Mouse (Mus musculus): ENCODE data around the gene Rgl1.

The Rgl1 gene

DNA sequence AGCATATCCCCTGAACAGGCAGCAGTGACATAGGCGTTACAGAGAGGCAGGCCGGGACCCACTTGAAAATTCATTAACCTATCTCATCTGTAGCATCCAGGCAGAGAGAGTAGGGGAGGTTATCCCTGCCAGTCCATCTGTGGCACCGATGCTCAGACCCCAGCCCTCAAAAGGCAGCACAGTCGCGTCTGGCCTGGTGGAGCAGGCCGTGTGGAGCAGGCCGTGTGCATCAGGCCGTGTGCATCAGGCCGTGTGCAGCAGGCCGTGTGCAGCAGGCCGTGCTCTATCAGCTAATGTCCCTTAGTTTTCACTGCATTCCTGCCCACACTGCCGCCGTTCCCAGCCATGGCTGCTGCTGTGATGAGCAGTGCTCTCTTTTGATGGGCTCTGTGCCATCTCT is 229.0 kb downstream of the Rgl1 start:
- DNase-seq = no peak

DNA sequence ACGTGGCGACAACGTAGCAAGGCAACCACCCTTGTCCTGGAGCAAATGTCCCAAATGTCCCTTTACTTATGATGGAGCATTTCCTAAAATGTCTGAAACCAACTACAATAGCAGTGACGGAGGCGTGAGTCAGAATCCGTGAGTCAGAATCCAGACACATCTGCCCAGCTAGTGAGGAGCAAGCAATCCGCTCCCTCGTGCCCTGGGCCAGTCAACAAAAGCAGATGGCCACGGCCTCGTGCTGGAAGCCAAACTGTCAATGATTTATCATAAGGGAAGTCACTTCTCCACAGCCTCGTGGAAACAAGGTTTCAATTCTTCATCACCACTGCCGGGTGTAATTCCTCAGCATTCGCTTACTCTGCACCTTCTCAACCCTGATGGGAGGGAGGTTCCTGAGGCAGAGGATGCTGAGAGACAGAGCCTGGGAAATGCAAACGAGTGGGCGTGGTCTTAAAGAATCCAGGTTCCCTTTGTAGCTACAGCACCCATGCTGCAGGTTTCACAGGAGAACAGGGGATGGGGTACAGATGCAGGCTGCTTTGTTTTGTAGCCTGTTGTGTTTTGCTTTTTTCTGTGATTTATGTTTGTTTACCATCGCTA is 229.6 kb downstream of the Rgl1 start:
- no peak for DNase-seq

DNA sequence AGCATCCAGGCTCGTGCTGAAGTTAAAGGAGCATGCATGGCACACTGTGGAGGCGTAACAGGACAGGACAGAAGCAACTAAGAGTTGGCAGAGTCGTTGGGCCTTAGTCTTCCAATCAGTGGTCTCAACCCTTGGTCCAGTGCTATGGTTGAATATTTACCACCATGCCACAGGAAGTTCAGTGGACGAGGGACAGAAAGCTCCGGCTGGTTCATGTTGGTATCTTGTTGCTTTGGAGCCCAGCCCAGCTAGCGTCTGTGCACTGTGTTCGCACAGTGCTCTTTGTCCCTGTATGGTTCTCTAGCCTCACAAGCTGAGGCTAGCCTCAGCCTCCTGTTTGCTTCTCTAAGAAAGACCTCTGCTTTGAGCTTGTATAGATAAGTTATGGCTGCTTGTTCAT is 231.6 kb downstream of the Rgl1 start:
- DNase-seq = no peak

DNA sequence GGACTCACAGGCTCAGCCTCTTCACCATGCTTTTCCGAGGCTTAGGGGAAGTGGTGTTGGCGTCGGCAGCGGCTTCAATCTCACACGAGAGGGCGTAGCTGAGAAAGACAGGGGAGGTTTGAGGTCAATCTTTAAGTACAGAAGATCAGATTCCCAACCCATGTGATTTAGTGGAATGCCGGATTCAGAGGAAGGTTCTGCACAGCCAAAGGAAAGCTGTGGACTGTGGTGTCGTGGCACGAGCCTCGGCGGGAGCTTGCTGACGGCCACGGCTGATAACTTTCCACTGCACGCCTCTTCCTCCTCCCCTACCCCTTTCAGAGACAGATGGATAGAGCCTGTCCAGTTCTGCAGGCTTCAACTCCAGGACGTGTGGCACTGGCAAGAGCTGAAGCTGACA is 234.7 kb downstream of the Rgl1 start:
- DNase-seq = peak; percentile 48 to 58

DNA sequence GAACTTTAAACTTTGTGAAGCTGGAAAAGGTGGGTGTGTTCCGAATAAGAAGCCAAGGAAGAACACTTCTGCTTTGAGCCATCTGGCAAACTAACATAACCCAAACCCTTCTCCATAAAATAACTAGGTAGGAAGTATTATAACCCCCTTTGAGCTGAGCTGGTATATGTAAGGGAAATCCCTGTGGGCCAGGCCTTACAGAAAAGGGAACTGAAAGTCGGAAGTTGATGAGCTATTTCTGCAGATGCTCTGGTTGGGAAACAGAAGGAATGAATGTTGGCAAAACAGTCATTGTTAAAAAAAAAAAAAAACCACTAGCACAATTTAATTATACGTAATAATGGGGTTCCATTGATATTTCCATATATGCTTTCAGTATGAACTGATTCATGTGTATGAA is 237.4 kb downstream of the Rgl1 start:
- no peak for DNase-seq

DNA sequence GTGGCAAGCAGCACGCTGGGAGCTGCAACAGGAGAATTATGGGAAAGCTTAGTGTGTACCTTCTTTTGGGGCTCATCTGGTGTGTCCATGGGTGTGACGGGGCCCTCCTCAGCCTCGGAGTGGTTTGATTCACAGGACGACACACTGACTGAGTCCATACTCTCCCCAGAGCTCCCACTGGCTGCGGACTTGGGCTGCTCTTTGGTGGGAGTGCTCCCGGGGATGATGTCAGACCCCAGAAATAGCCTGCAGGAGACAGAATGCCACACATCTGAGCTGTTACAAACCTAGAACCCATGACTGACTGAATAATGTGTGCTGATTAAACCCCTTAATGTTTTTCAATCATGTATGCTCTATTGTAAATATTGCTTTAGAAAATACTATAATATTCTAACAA is 237.9 kb downstream of the Rgl1 start:
- no peak for DNase-seq

DNA sequence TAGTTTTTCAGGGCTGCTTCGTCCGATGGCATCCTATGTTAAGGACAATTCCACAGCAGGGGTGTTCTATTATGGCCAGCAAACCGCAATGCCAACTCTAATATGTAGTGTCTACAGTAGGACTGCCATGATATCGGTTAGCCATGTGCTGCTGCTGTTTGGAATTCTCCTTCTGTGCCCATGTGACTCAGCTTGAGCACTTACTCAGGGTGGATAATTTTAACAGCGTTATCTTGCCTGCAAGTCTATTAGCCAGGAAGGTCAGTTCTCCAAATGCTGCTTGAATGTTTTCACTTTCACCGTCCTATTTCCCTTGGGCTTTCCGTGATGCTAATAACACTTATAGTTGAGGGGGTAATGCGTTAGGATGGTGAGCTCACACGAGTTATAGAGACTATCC is 240.0 kb downstream of the Rgl1 start:
- DNase-seq = no peak

DNA sequence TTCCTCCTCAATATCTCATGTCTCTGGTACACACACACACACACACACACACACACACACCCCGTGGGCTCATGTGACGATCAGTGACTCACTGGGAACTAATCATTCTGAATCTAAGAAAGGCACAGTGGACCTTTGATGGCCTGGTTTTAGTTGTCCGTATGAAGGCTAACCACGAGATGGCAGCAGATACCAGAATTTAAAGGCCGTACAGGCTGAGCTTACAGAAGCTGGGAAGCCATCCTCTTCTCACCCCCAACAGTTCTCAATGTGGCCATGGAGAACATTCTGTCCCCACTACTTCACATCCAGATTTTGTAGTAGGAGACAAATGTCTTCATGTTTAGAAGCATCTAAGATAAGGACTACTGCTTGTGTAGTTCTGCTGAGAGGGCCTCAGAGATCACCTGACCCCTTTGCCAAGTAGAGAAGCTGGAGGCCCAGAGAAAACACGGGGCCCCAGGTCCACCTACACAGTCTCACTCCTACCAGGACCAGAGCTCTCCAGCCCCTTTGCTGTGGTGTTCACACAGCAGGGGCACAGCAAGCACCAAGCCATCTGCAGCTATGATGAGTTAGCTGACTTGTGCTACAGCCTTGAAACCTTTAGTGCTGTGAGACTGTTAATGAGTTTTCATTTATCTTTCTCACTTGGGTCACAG is 241.0 kb downstream of the Rgl1 start:
- peak; percentile 49 to 83 for DNase-seq

DNA sequence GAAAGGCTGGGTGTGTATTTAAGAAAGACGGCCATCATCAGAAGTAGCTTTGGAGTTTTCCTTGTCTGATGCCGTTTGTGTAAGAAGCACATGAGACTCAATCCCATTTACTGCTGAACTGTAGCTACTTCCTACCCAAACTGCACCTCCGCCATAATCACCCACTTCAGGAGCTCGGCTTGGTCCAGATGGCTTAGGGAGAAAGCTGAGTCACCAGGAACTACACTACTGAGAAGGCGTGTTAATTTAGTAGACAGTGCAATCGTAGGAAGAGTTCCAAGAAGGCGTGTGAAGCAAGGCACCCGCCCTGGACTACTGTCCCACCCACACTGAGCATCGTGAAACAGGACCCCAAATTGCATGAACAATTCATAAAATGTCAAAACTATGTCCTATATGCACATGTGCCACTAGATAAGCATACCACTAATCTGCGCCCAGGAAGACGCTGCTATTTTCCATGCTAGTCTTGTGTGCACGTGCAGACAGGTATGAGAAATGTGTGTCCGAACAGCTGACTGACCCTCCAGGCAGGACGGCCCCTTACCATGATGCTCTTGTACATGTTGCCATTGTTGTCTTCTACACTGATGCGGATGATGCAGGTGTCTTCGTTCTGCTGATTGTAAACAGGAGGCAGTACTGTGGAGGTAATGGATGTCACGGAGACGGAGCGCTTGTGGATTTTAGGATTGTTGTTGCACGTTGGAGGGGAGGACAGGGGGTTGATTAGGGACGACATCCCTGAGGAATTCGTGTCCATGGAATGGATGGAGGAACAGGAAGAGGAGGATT is 241.9 kb downstream of the Rgl1 start:
- DNase-seq = no peak

DNA sequence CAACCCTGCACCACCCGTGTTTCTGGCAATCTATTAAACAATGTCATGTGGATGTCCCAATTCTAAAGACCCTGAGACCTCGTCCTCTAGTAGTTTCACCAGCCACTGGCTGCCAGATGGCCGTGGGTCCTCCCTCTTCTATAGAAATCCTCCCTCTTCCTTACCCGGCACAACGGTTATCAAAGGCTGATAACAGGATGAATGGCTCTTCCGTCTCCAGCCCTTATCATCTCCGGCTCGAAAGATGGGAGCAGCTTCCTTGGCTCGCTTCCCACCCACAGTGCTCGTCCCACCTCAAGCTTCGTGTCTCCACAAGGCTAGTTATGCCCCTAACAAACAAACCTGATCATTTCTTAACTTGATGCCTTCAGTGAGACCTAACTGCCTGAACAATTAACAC is 242.9 kb downstream of the Rgl1 start:
- no peak for DNase-seq

DNA sequence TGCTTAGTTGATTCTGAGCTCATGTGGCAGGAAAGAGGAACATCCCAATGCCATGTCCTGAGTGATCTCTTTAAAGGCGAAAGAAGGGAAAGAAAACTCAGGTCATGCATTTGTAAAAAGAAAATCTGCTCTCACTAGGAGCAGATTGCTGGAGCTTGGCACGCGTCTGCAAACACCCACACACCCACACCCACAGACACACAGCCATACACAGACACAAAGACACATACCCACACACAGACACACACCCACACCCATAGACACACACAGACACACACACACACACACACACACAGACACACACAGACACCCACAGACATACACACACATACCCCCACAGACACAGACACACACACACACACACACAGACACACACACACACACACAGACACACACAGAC is 243.9 kb downstream of the Rgl1 start:
- no peak for DNase-seq

DNA sequence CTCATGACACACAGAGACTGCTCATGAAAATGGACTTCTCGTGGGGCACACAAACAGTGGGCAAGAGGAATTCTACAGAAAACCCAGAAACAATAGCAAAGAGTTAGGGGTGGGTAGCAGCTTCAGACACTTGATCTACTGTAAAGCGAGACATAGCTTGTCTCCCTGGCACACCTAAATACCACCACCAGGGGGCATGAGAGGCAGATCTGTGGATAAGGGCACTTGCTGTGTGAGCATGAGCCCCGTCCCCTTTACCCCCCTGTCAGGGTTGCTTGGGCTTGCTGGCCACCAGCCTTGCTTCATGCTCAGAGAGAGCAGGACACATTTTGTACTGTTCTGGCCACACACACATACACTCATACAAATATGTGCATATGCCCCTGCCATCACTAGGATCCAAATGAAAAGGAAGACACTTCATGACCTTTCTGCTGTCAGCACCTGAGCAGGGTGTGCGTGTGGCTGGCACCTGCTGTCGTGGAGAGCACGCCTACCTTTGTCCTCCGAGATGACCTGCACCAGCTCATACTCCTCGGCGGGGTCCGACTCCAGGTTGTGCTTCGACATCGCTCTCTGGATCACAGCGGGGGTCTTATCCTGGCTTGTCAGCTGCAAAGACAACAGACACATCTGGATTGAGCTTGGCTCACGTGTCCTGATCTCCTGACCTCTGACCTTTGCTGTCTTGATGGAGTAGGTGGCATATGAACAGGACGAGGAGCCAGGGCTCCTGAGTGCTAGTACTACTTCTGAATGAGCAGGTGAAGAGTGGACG is 245.2 kb downstream of the Rgl1 start:
- DNase-seq = peak; percentile 51 to 72

DNA sequence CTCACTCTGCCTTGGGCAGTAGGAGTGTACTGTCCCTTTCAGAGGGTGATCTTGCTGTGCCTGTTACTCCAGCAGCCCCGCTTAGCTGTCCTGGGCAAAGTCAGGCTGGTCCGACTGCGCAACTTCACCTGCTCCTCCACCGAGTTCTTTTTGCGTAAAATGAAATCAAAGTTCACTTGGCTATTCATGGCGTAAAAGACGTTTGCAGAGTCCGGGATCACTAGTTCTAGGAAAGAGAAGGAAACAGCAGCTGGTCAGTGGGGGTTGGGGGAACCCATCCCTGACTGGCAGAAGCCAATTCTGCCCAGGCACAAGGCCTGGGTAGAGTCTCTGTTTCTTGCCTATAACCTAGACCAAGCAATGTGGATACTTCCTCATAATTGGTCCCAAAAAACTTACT is 247.2 kb downstream of the Rgl1 start:
- DNase-seq = no peak

DNA sequence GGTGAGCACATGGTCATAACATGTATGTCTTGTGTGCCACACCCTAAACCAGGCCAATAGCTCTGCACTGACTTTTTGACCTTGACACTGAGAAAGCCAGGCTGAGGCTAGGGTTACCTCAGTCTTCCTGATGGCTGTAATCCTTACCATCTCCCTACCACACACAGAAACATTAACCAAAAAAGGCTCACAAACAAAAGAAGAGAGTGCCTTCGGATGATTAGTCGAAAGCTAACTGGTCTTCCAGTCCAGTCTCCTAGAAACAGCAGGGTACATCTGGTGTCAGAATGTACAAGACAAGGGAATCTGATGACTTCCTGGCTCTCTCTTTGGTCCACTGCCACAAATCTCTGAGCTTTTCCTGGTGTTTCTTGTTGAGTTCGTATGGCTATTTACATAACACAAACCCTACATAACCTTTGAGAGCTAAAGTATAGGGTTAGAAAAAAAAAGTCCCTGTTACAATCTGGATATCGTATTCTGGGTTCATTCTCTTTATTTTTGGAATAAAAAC is 249.0 kb downstream of the Rgl1 start:
- DNase-seq = no peak

DNA sequence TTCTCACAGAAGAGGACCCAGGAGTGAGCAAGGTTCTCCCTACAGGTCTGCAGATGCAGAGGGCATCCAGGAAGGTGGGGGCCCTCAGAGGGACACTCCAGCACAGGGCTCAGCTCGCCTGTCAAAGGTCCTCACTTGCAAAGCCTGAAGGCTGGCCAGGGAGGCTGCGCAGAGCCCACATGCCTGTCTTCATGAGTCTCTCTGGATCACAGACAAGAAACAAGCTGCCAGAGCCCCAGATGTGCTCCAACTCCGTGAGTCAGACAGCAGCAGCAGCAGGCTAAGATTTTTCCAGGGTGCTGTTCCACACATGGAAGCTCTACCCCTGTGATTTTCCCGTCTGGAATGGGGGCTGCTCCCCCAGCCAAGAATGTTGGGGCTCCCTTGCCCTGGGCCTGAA is 251.9 kb downstream of the Rgl1 start:
- DNase-seq = peak in 1 of 2 experiments; percentile 48

DNA sequence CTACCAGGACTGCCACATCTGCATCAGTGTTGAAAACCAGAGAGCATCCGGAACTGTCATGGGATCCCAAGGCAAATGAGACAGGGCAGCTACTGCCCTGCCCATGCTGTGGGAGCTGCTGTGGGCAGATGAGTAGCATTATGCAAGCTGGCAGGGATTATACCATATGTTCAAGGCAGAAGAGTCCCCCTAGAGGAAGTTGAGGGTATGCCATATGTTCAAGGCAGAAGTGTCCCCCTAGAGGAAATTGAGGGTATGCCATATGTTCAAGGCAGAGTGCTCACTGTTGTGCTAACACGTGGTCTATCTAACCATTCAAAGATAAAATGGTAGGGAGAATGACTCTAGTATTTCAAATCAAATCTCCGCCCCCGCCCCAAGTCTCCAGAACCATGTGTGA is 254.9 kb downstream of the Rgl1 start:
- peak; percentile 29 to 64 for DNase-seq

DNA sequence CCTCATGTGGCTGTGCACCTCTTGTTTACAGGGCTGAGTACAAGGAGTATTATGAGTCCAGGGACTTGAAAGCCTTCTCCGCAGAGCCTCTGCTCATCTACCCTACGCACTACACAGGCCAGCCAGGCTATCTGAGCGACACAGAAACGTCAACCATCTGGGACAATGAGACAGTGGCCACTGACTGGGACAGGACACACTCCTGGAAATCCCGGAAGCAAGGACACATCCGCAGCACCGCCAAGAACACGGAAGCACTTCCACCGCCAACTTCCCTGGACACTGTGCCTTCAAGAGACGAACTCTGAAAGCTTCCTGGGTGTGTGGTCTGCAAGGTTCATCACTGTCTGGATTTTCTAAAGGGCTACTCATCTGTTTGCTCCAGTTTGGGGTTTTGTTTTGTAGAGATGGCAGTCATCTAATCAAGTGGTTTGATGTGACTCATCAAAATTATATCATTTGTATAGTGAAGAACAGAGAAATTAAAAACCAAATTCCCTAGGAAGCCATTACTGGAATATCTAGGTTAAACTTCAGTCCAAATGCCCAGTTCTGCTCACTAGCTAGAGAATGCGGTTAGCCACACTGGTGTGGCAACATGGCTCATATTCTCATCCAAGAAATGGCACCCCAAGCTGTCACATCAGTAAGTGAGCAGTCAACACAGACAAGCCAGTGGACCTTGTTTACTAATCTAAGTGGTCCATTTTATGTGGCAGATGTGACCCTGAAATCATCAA is 257.5 kb downstream of the Rgl1 start:
- DNase-seq = no peak

DNA sequence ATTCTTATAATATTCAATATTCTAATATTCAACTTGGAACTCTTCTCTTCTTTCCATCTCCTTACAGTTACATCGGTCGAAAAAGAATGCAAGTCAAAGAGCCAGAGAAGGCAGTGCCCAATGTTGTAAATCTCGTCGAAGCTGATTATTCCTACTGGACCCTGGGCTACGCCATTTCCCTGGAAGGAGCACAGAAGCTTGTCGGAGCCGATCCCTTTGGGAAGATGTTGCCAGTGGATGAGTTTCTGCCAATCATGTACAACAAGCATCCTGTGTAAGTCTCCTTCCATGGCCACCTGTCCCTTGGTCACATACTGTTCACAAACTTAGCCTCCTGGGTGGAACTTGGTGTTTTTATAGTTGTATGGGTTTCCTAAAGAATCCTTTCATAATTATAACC is 259.4 kb downstream of the Rgl1 start:
- DNase-seq = no peak

DNA sequence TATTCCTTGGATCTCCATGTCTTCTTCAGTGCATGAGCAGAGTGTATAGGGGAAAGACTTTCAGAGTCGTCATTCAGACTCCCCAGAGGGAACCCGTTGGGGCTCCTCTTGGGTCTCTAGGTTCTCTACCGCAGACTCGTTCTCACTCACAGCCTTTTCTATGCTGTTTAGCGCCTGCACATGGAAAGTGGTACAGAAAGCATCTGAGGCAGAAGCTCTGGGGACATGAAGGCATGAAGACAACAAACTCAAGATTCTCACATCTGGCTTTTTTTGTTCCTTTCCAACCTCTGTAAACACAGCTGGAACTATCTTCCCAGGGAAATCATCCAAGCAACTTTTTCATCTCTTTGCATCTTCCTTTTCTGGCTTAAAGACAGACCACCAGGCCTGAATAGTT is 260.0 kb downstream of the Rgl1 start:
- no peak for DNase-seq

DNA sequence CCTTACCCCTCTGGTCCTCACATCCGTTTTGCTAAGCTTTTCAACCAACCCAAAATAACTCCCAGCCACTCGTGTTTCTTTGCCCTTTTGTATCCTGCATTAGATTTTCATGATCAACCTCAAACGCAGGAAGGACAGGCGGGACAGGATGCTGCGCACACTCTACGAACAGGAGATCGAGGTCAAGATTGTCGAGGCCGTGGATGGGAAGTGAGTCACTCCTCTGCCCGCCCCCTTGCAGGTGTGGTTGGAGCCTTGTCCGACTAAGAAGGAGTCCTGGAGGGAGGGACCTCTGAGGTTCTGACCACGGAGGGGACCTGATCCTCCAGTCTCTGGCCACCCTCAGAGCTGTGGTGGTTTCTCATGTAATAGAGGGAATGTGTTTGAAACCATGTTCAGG is 266.3 kb downstream of the Rgl1 start:
- peak; percentile 25 to 32 for DNase-seq

DNA sequence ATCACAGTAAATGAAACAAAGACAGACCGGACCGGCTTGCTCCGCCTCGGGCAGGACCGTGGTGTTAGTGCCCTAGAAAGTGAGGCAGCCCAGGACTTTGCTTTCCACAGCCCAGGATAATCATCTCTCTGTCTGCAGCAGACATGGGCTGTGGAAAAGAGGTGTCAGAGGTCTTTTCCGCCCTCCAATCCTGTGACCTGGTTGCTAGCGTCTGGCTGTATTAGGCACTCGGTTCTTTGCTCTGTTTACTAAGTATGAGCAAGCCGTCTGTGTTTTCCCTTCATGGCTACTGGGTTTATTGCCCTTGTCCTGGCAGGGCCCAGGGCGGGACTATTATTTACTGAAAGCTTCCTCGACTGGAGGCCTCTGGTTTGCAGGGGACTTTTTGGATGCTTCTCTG is 268.6 kb downstream of the Rgl1 start:
- peak; percentile 48 to 71 for DNase-seq

DNA sequence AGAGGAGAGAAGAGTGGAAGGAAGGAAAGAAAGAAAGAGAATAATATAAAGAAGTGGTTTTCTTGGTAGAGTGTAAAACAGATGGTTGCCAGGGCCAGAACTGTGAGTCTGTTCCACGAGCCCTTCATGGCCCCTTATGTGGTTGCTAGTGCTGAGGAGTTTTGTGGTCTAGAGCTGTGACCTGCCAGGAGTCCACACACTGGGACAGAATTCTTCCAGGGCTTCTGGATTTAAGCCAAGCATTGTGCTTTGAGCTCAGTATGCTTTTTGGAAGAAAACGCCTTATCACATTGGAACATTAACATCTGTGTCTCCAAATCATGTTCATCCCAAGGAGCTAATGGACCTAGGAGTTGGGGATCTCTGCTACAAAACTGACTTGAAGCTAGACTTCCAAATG is 269.3 kb downstream of the Rgl1 start:
- no peak for DNase-seq

DNA sequence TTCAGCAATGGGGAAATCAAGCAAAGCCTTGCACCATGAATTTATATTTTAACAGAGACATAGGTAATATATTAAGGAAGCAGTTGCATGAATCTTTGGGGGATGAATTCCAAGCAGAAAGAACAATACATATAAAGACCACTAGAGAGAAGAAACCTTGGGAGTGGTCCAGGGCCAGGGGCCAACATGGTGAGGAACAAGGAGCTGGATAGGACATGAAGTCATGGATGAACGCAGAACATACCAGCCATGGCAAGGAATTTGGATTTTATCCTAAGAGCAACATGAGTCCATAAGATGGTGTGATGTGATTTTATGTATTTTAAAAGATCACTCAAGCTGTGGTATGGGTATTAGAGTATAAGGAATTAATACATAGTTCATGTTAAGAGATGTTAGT is 273.9 kb downstream of the Rgl1 start:
- DNase-seq = no peak

All from lung, postnatal 4 days (tissue).